Mouse (Mus musculus): ENCODE results near the gene Prkcg. TPM values are rescaled to one million over a fixed set of nuclear protein-coding genes. Genes with fewer than 3 reads are reported as not detected.
"Not testable (repeated sequence)": the region's sequence is repeated elsewhere in the genome, so short reads cannot be mapped to it uniquely, and the experiment has no call there.

The Prkcg gene
- polyA plus RNA-seq, 1 experiment = 5.6 TPM

DNA sequence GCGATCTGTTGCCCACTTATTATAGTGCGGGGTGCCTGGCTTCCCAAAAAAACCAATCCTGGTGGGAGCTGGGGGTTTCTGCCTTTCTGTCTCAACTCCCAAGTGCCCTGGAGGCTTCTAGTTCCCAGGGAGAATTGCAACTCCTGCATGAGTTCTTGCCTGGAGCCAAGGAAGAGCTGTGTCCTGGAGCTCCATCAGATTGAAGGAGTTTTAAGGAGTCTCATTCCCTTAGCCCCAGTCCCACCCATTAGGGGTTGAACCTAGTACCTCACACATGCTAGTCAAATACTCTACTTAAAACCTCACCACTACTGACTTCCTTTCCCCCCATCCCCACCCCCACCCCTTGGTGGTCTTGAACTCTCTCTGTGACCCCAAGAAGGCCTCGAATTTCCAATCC lies 2.8 kb downstream of the Prkcg start:
- TF ChIP-seq CTCF (IDR thresholded peaks at IDR 0.05; ENCODE audit: borderline replicate concordance, extremely low read depth, insufficient read depth, insufficient read length) (no peak), POLR2A (IDR thresholded peaks at IDR 0.05; ENCODE audit: borderline replicate concordance, extremely low read depth, insufficient read depth, insufficient read length, poor library complexity, severe bottlenecking) (no peak)

DNA sequence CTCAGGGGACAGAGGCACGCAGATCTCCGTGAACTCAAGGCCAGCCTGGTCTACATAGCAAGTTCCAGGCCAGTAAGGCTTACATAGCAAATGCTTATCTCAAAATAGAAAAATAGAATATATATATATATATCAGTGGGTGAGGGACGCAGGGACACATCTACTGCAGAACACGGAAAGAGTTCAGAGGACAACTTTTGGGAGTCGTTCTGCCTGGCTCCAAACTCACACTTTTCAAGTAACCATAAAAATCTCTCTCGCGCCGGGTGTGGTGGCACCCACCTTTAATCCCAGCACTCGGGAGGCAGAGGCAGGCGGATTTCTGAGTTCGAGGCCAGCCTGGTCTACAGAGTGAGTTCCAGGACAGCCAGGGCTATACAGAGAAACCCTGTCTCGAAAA lies 3.3 kb downstream of the Prkcg start:
- DNase-seq (ENCODE audit: low read depth) = not testable (repeated sequence)

More for the DNA sequence above, 2.8 kb downstream of the Prkcg start:
- DNase-seq (ENCODE audit: low read depth) = no peak

DNA sequence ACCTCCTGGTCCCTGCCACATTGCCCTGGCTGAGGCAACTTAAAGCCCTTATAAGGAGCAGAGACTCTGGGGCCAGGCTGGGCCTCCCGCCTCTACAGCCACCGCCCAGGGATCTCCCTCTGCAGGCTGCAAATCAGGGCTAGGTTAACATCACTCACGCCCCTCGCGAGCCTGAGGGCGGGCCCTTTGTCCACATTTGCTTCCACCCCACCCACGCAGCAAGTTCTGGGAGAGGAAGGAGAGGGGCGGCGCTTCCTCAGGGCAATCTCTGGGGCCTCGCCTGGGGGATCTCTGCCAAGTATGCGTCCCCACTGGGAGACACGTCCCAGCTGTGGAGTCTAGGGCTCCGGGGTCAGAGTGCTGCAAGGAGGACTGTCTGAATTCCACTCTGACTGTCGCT lies 3.8 kb downstream of the Prkcg start:
- DNase-seq (ENCODE audit: low read depth) = peak; percentile 62

DNA sequence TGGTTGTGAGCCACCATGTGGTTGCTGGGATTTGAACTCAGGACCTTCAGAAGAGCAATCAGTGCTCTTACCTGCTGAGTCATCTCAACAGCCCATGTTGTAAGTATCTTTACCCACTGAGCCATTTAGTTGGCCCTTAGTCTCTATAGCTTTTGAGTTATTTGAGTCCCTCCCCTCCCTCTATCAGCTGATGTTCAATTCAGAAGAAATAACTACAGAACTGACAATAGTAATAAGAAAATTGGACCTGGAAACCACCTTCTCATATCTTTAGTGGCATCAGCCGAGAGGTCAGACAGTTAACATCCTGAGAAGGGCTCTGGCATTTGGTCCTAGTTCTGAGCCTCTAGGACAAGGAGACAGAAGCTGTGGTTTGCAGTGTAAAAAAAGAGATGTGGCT lies 5.8 kb downstream of the Prkcg start:
- DNase-seq (ENCODE audit: low read depth) = no peak
- no peak for TF ChIP-seq POLR2A (IDR thresholded peaks at IDR 0.05; ENCODE audit: borderline replicate concordance, extremely low read depth, insufficient read depth, insufficient read length, poor library complexity, severe bottlenecking)
- TF ChIP-seq CTCF (IDR thresholded peaks at IDR 0.05; ENCODE audit: borderline replicate concordance, extremely low read depth, insufficient read depth, insufficient read length) = no peak

More for the DNA sequence above, 3.8 kb downstream of the Prkcg start:
- TF ChIP-seq CTCF (IDR thresholded peaks at IDR 0.05; ENCODE audit: borderline replicate concordance, extremely low read depth, insufficient read depth, insufficient read length) (no peak), POLR2A (IDR thresholded peaks at IDR 0.05; ENCODE audit: borderline replicate concordance, extremely low read depth, insufficient read depth, insufficient read length, poor library complexity, severe bottlenecking) (no peak)

DNA sequence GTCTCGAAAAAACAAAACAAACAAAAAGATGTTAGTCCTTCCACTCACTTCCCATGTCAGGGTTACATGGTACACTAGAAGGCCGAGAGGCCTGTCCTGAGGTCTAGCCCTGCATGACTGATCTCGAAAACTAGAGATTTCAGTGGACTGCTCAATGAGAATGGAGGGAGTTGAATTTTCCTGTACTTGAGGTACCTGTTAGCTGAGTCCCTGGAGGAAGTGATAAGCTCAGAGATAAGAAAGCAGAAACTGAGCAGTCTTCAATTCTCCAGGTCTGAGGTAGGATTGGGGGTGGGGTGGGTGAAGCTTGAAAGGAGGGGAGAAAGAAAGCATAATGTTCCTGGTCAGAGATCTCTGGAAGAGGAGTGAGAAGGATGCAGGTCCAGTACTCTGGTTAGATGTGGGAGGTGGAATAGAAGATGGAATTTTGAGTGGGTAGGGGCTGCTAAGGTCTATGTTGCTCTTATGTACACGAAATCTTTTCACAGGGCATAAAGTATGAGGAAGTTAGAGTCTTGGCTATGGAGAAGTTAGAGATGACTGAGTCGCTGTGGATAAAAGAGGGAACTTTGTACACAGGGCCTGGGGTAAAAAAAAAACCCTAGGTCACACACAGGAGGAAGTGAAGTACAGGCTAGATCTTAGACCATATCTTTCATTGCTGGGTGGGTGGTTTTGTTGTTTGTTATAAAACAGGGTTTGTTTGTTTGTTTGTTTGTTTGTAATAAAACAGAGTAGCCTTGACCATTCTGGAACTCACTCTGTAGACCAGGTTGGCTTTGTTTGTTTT lies 6.5 kb downstream of the Prkcg start:
- TF ChIP-seq POLR2A (IDR thresholded peaks at IDR 0.05; ENCODE audit: borderline replicate concordance, extremely low read depth, insufficient read depth, insufficient read length, poor library complexity, severe bottlenecking) (no peak), CTCF (IDR thresholded peaks at IDR 0.05; ENCODE audit: borderline replicate concordance, extremely low read depth, insufficient read depth, insufficient read length) (no peak)
- DNase-seq (ENCODE audit: low read depth) = no peak

DNA sequence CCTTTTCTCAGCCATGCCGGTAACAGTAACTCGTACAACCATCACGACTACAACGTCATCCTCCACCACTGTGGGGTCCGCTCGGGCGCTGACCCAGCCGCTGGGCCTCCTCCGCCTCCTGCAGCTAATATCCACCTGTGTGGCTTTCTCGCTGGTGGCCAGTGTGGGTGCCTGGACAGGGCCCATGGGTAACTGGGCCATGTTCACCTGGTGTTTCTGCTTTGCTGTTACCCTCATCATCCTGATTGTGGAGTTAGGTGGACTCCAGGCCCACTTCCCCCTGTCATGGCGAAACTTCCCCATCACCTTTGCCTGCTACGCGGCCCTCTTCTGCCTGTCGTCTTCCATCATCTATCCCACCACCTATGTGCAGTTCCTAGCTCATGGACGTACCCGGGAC lies 7.7 kb downstream of the Prkcg start:
- no peak for DNase-seq (ENCODE audit: low read depth)
- TF ChIP-seq CTCF (IDR thresholded peaks at IDR 0.05; ENCODE audit: borderline replicate concordance, extremely low read depth, insufficient read depth, insufficient read length) = no peak
- TF ChIP-seq POLR2A (IDR thresholded peaks at IDR 0.05; ENCODE audit: borderline replicate concordance, extremely low read depth, insufficient read depth, insufficient read length, poor library complexity, severe bottlenecking) = no peak

DNA sequence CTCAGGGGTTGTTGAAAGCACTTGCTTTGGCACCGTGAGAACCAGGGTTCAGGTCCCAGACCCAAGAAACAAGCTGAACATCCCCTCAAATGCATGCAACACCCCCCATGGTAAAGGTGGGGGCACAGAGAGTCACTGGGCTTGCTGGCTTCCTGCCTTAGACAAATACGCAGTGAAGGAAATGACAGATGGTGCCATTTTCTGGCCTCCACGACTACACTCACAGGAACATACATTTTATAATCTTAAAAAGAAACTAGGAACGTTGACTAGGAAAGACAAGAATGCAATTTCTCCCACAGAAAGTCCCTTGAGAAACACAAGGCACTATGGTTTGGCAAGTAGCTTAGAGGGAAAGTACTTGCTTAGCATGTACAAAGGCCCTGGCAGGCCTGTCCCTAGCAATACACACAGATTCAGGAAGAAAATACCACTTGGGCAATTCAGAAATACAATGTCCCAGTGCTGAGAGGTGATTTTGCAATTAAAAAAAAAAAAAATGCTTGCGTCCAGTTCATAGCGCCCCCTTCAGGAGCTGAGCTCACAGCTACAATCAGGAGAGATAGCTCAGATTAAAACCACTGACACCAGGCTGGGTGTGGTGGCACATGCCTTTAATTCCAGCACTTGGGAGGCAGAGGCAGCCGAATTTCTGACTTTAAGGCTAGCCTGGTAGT lies 11.1 kb downstream of the Prkcg start:
- DNase-seq (ENCODE audit: low read depth) = peak; percentile 26
- TF ChIP-seq CTCF (IDR thresholded peaks at IDR 0.05; ENCODE audit: borderline replicate concordance, extremely low read depth, insufficient read depth, insufficient read length) (peak; percentile 22; the same call in 1 of the 2 replicates), POLR2A (IDR thresholded peaks at IDR 0.05; ENCODE audit: borderline replicate concordance, extremely low read depth, insufficient read depth, insufficient read length, poor library complexity, severe bottlenecking) (no peak)

DNA sequence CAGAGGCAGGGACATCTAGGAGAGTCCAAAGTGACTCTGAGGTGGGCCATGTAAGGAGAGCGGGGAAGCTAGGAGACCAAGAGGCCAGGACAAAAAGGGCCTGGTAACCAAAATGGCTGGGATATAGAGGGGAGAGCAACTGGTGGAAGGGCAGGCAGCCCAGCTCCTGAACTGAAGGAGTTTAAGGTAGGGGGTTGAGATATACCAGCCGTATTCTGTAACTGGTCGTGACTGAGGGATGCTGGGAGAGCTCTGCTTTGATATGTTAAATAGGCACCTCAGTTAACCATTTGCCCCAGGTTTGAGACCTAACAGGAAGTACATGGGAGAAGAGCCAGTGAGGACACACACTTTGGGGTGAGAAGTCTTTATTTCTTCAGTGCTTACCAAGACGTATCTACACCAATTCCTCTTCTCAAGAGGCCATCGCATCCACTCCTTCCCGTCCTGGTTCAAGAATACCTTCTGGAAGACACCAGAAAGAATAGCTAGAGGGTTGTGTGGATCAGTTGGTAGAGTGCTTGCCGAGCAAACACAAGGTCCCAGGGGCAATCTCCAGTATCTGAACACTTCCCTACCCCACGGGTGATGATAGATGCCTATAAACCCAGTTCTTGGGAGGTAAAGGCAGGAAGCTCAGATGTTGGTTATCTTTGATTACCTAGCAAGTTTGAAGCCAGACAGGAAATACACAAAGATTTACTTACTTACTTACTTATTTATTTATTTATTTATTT lies 12.1 kb downstream of the Prkcg start:
- TF ChIP-seq POLR2A (IDR thresholded peaks at IDR 0.05; ENCODE audit: borderline replicate concordance, extremely low read depth, insufficient read depth, insufficient read length, poor library complexity, severe bottlenecking) (no peak), CTCF (IDR thresholded peaks at IDR 0.05; ENCODE audit: borderline replicate concordance, extremely low read depth, insufficient read depth, insufficient read length) (no peak)
- no peak for DNase-seq (ENCODE audit: low read depth)

DNA sequence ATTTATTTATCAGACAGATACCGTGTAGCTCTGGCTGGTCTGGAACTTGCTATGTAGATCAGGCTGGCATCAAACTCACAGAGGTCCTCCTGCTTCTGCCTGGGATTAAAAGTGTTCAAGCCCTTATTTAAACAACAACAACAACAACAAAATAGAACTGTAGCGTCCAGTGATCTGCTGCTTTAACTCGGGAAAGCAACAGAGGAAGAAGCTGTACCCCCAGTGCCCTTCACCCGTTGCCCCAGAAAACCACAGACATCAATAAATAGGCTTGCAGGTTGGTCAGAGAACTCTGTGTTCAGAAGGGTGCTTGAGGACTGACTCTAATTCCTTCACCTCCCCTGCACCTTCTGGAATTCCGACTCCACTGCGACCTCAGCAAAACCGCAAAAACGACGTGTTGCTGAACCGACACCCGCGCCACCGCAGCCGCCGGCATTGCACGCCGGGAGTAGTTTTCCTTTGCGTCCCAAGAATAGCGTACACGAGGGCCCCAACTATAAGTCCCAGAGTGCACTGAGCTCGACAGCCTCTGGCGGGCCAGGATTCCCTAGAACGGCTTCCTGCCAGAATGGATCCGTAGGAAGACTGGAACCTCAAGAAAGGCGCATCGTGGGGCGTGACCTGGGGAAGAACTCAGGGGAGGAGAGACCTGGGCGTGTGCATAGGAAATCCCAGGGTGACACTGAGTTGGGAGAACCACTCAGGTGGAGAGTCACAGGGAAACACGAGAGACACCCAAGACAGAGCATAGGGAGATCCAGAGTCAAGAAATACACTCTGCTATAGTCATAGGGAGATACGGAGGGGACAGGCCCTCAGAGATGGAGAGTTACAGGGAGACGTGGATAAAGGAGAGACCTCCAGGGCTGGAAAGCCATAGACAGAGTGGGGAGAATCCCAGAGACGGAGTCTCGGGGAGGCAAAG lies 12.9 kb downstream of the Prkcg start:
- peak; percentile 56 for DNase-seq (ENCODE audit: low read depth)
- TF ChIP-seq CTCF (IDR thresholded peaks at IDR 0.05; ENCODE audit: borderline replicate concordance, extremely low read depth, insufficient read depth, insufficient read length) (no peak), POLR2A (IDR thresholded peaks at IDR 0.05; ENCODE audit: borderline replicate concordance, extremely low read depth, insufficient read depth, insufficient read length, poor library complexity, severe bottlenecking) (no peak)

DNA sequence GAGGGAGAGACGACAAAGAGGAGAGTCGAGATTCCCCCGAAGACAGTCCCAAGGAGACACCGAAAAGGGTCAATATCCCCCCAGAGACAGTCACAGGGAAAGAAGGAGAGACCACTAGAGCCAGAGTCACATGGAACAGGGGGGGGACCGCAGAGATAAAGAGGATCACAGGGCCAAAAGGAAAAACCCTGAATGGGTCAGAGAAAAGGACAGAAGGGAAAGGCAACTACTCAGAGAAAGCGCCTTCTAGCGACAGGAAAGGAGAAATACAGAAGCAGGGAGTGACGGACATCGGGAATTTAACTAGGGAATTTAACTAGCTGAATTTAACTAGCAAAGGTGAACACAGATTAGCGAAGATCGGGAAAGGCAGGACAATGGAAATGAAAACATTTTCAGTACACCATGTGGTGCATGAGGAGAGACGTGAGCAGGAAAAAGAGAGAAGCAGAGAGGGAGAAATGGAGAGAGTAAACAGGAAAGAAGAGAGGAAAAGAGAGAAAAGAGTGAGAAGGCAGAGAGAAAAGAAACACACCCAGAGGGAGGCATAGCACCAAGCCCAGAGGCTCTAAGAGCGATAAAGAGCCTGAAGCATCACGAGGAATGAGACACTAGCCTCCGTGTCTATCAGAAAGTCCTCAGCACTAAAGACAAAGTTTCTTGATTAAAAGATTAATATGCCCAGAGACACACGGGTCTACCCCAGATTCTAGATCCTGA lies 13.7 kb downstream of the Prkcg start:
- peak; percentile 56 for DNase-seq (ENCODE audit: low read depth)
- TF ChIP-seq CTCF (IDR thresholded peaks at IDR 0.05; ENCODE audit: borderline replicate concordance, extremely low read depth, insufficient read depth, insufficient read length) = peak; percentile 60; the same call in 1 of the 2 replicates
- no peak for TF ChIP-seq POLR2A (IDR thresholded peaks at IDR 0.05; ENCODE audit: borderline replicate concordance, extremely low read depth, insufficient read depth, insufficient read length, poor library complexity, severe bottlenecking)
